Mouse (Mus musculus): Measurements from ENCODE around the gene Smn1.

GRCm38 (mm10) chr13:100124423-100125257 is at the start of gene Smn1:
- TF ChIP-seq CTCF (IDR thresholded peaks at IDR 0.05; ENCODE audit: control insufficient read depth, insufficient read depth, insufficient replicate concordance, low read depth, low read length), result no peak
- TF ChIP-seq POLR2A (IDR thresholded peaks at IDR 0.05; ENCODE audit: control insufficient read depth, low read depth, low read length), result peak; percentile 83
